Mouse (Mus musculus) heart, embryonic 11.5 days (tissue): ENCODE measurements around the gene Msantd1. TPM values are rescaled to one million over a fixed set of nuclear protein-coding genes. Genes with fewer than 3 reads are reported as not detected.

Source experiments
- ATAC-seq: fragments of 200-750 bp; cut with Nextera tagmentation; replicated peaks from 2 replicates; pipeline ENCODE4 v1.8.0; 2017; ENCODE audit warnings: moderate library complexity; ENCODE audit not compliant: insufficient number of reproducible peaks, low FRiP score, low TSS enrichment
- H3K27ac ChIP-seq: fragments of 300-500 bp; sonication (generic); 2 replicates; pipeline ENCODE4 v1.5.1; 2014; ENCODE audit warnings: mild to moderate bottlenecking, low read depth, low read length
- H3K27me3 ChIP-seq: fragments of 300-500 bp; sonication (generic); 2 replicates; pipeline ENCODE4 v1.6.1; 2014; ENCODE audit warnings: mild to moderate bottlenecking, low read length, mixed read lengths; ENCODE audit not compliant: control insufficient read depth, insufficient read depth
- H3K36me3 ChIP-seq: fragments of 300-500 bp; sonication (generic); 2 replicates; pipeline ENCODE4 v1.6.1; 2014; ENCODE audit warnings: mild to moderate bottlenecking, low read length, moderate library complexity, mixed read lengths; ENCODE audit not compliant: control insufficient read depth, insufficient read depth
- H3K4me1 ChIP-seq: fragments of 300-500 bp; sonication (generic); 2 replicates; pipeline ENCODE4 v1.6.1; 2014; ENCODE audit warnings: low read length; ENCODE audit not compliant: control insufficient read depth, insufficient read depth
- H3K4me2 ChIP-seq: fragments of 300-500 bp; sonication (generic); 2 replicates; pipeline ENCODE4 v1.6.1; 2014; ENCODE audit warnings: mild to moderate bottlenecking, moderate library complexity
- H3K4me3 ChIP-seq: fragments of 300-500 bp; sonication (generic); 2 replicates; pipeline ENCODE4 v1.5.1; 2014; ENCODE audit warnings: low read depth, low read length
- H3K9ac ChIP-seq: fragments of 300-500 bp; sonication (generic); 2 replicates; pipeline ENCODE4 v1.6.1; 2014; ENCODE audit warnings: mild to moderate bottlenecking, low read depth, low read length, moderate library complexity
- H3K9me3 ChIP-seq: fragments of 300-500 bp; sonication (generic); replicated peaks from 2 replicates; pipeline ENCODE4 v1.6.1; 2016; ENCODE audit warnings: low read length; ENCODE audit not compliant: control insufficient read depth
- WGBS: fragments of 180-500 bp; shearing (Covaris S2); extraction: QIAGEN DNeasy Blood & Tissue Kit; methylation state at CpG from one replicate; pipeline ENCODE4 v1.1.7; 2014; ENCODE audit not compliant: insufficient replicate concordance; 5-methylcytosine and 5-hydroxymethylcytosine counted together
- polyA plus RNA-seq: library from polyadenylated mRNA; unstranded; fragments of >200 nt; fragmentation: Nextera tagmentation; extraction: Ambion mirVana; gene quantifications from 2 replicates; pipeline ENCODE4 v1.2.1, GENCODE M21; 2014

Msantd1 gene
- polyA plus RNA-seq, 1 experiment from 2014 or later = 0.97 TPM

GRCm38 (mm10) chr5:34931516-34932457, 24.0 kb downstream of the Msantd1 start:
- ATAC-seq = no peak
- Histone ChIP-seq H3K9me3 (no peaks in the 10 kb centered on the region), H3K27ac (peak overlapping the region; percentile 73), H3K4me2 (peak overlapping the region; percentile 29), H3K4me3 (no peak overlapping the region), H3K9ac (peak overlapping the region; percentile 54; the same call in 1 of the 2 replicates), H3K4me1 (peaks cover 16% of the 10 kb centered on the region), H3K27me3 (no peaks in the 10 kb centered on the region), H3K36me3 (no peaks in the 10 kb centered on the region)
- 34% methylated on average over 11 of the region's 11 CpGs for WGBS

DNA sequence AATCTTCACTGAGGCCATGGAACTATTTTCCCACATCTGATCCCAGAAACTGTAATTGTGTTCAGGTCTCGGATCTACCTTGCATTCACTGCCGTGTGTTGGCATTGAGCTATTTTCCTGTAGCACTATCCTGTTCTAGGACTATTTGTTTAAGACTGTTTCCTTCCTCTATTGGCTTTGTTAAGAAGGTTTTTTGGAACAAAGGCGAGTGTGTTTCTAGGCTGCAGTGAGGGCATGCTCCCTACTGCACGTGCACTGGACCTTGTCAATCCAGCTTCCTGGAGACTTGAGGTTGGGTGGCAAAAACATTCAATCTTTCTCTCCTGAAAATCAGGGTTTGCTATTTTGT, 24.6 kb downstream of the Msantd1 start:
- WGBS = 45% methylated on average over 4 of the region's 4 CpGs
- H3K9ac ChIP-seq = peak overlapping the region; percentile 54; the same call in 1 of the 2 replicates
- H3K4me1 ChIP-seq = peaks cover 16% of the 10 kb centered on the region
- H3K4me3 ChIP-seq = no peak overlapping the region
- H3K9me3 ChIP-seq = no peaks in the 10 kb centered on the region
- H3K36me3 ChIP-seq = no peaks in the 10 kb centered on the region
- no peak for ATAC-seq
- peak overlapping the region; percentile 73 for H3K27ac ChIP-seq
- no peak overlapping the region for H3K4me2 ChIP-seq
- H3K27me3 ChIP-seq = no peaks in the 10 kb centered on the region

DNA sequence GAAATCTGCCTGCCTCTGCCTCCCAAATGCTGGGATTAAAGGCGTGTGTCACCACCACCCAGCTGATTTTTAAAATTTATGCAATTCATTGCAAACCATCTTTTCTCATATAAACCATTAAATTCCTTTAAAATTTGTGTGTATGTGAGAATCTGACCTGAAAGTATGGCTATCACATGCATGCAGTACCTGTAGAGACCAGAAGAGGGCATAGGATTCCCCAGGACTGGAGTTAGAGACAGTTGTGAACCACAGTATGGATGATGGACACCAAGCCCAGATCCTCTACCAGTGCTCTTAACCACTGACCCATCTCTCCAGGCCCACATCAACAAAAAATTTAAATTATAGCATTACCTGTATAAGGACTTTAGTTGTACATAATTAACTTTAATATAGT, 25.6 kb downstream of the Msantd1 start:
- H3K4me1 ChIP-seq = peaks cover 16% of the 10 kb centered on the region
- no peaks in the 10 kb centered on the region for H3K27me3 ChIP-seq
- H3K4me2 ChIP-seq = no peak overlapping the region
- WGBS = 88% methylated on average over 1 of the region's 1 CpGs
- H3K36me3 ChIP-seq = no peaks in the 10 kb centered on the region
- no peak for ATAC-seq
- no peak overlapping the region for H3K4me3 ChIP-seq
- no peak overlapping the region for H3K27ac ChIP-seq
- H3K9ac ChIP-seq = no peak overlapping the region
- no peaks in the 10 kb centered on the region for H3K9me3 ChIP-seq

DNA sequence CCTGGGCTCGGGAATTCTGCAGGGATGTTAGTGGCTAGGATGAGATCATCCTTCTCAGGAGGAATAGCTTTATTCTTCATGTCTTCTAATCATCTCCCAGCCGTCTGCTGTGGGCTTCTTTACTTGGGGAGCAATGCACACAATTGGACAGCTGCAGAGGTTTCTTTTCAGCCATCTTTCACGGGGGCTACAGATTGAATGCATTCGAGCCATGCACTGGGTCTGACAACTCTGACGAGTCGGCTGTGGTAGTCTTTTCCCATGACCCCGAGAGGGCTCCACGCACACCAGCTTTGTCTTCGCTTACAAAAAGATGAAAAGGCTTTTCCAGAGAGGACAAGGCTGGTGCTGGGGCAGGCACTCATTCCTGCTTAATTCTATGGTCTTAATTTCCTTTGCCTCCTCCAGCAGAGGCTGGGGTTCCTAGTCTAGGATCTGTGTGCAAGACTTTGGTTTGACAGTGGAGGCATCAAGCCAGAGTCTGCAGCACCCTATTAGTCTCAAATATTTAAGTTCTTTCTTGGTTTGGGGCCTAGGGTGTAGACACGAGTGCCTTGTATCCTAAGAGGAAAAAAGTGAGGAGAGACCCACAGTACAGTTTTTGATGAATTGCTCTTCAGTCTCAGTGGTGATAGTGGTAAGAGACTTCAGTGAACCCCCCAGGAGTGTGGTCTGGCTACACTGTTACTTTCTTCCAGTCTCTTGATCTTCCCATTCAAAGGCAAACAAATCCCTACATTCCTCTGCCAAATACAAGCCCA, 34.1 kb downstream of the Msantd1 start:
- ATAC-seq = no peak
- H3K9ac ChIP-seq = no peak overlapping the region
- no peaks in the 10 kb centered on the region for H3K9me3 ChIP-seq
- no peak overlapping the region for H3K4me2 ChIP-seq
- no peaks in the 10 kb centered on the region for H3K27me3 ChIP-seq
- H3K27ac ChIP-seq = no peak overlapping the region
- WGBS = 72% methylated on average over 10 of the region's 10 CpGs
- no peaks in the 10 kb centered on the region for H3K36me3 ChIP-seq
- no peaks in the 10 kb centered on the region for H3K4me1 ChIP-seq
- no peak overlapping the region for H3K4me3 ChIP-seq

- H3K9me3 ChIP-seq = no peaks in the 10 kb centered on the region
- 72% methylated on average over 3 of the region's 3 CpGs for WGBS
- no peaks in the 10 kb centered on the region for H3K27me3 ChIP-seq
- no peak for ATAC-seq
- no peak overlapping the region for H3K4me3 ChIP-seq
- no peak overlapping the region for H3K27ac ChIP-seq
- no peak overlapping the region for H3K4me2 ChIP-seq
- no peak overlapping the region for H3K9ac ChIP-seq
- H3K36me3 ChIP-seq = no peaks in the 10 kb centered on the region
- peaks cover 10% of the 10 kb centered on the region; the same call in 1 of the 2 replicates for H3K4me1 ChIP-seq
Measured at GRCm38 (mm10) chr5:34943428-34943827, 35.6 kb downstream of the Msantd1 start.

DNA sequence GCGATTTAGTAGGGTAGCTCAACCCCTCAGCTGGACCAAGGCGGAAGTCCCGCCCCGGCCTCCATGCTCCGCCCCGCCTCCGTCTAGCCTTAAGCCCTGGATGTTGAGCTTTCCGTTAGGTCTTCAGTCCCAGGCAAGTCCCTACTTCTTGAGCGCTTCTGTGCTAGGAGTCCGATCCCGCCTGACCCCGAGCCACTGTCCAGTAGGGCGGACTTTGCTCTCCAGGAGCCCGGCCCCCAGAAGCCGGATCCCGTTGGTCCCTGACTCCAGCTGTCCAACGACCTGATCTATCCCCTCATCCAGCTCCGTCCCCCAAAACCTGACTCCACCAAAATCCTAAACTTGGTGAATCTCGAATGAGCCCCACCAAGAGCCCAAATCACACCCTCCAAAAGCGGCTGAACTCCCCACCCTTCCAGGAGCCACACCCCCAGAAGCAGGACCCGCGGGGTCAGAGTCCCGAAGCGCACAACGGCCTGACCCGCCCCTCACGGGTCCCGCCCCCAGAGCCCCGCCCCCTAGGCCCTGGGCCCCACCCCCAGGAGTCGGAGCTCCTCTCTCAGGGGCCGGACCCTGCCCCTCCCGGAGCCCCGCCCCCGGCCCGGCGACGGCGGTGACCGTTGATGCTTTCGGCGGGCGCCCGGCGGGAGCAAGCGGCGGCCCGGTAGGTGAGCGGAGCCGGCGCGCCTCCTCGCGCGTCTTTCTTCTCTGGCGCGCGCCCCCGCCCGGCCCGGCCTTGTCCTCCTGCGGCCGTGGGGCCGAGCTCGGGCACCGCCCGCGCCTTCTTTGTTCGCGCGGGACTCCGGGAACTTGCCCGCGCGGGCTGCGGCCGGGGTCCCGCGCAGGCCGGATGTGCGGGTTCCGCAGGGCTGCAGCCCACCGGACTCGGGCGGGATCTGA, 41.3 kb downstream of the Msantd1 start, which contains the start of gene Rgs12:
TSS of gene Rgs12 (plus strand) at position 585 of the 900 bp plus-strand sequence.
- H3K36me3 ChIP-seq = 0 out of 2 replicates have a peak, but pooled peaks cover 2% of the 10 kb centered on the region
- WGBS = under 1% methylated on average over 80 of the region's 84 CpGs
- H3K27me3 ChIP-seq = no peaks in the 10 kb centered on the region
- peaks cover 31% of the 10 kb centered on the region for H3K4me1 ChIP-seq
- peak; percentile 97 for ATAC-seq
- H3K9me3 ChIP-seq = no peaks in the 10 kb centered on the region
- H3K9ac ChIP-seq = peak within 1 kb of the TSS; percentile 98
- peak within 1 kb of the TSS; percentile 90 for H3K4me2 ChIP-seq
- peak within 1 kb of the TSS; percentile 95 for H3K4me3 ChIP-seq
- H3K27ac ChIP-seq = peak within 1 kb of the TSS; percentile 94

DNA sequence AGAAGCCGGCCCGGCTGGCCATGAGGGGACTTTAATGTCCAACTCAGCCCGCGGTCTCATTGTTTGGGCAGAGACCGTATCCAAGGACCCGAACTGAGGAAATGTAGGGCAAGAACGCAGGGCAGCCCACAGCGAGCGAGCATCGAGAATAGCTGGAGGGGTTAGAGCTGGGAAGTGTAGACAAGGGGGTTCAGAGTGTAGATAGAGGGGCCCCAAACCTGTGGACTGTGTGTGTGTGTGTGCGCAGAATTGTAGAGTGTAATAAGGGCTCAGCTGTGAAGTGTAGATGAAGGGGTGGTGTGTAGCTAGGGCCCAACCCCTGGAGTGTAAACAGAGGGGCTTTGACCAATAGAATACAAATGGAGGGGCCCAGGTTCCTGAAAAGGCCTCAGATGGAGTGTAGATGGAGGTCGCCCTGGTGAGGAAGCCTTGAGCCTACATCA, 42.0 kb downstream of the Msantd1 start:
- Histone ChIP-seq H3K4me1 (peaks cover 37% of the 10 kb centered on the region), H3K4me3 (peak overlapping the region; percentile 95), H3K9me3 (no peaks in the 10 kb centered on the region), H3K36me3 (0 out of 2 replicates have a peak, but pooled peaks cover 2% of the 10 kb centered on the region), H3K9ac (peak overlapping the region; percentile 98), H3K27ac (peak overlapping the region; percentile 94), H3K27me3 (no peaks in the 10 kb centered on the region), H3K4me2 (peak overlapping the region; percentile 90)
- WGBS = 1% methylated on average over 12 of the region's 12 CpGs
- ATAC-seq = peak; percentile 32; the same call in 1 of the 2 replicates
